In the genomic region with DNA sequence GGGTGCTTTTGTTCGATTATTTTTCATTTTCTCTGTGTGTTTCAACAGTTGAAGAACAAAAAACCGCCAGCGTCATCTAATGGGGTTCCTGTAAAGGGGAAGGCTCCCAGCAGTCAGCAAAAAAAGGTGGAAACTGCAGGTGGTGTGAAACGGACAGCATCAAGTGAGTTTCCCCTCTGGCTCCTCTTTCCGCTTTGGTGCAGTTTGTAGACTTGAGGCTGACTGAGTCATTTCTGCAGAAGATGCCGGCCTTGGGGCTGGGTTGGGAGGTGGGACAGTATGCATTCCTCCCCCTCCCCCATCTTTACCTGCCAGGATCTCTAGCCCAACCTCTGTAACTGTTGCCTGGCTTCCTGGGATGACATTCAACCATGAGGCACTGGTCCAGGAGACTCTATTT, we compare ENCODE assay signal across 23 mouse cellular contexts.
A peak's percentile ranks its signal among the peaks of the same experiment; 100 is the strongest.
DNase-seq lines count a peak whose midpoint lies in the region; ATAC-seq and TF ChIP-seq lines count a peak whose summit lies in the region.
"Had no signal": no experiment of that assay in that cellular context is flagged by ENCODE, and none has a peak within 500 bp of the region (broad histone marks: within the 10 kb centered on the region; RNA-seq: fewer than 3 reads in every experiment).

No protein-coding gene starts in this region.

- H3K79me2 ChIP-seq in CH12.LX (replicated peaks; ENCODE audit: control insufficient read depth, extremely low read depth, insufficient read depth, poor library complexity, severe bottlenecking): no peaks in the 10 kb centered on the region

- peaks cover 9 to 47% of the 10 kb centered on the region in 2 experiments for H3K4me1 ChIP-seq in CH12.LX (ENCODE audit: control insufficient read depth in 1 of 2, insufficient read depth in 2 of 2)
- H3K4me1 ChIP-seq in hindbrain, embryonic 13.5 days (replicated peaks): no peaks in the 10 kb centered on the region
- H3K4me1 ChIP-seq: embryonic facial prominence, embryonic 13.5 days; embryonic facial prominence, embryonic 15.5 days; forebrain, embryonic 10.5 days; forebrain, embryonic 12.5 days had no signal

- no peak for ATAC-seq in hindbrain, embryonic 13.5 days (ENCODE audit: low FRiP score)
- ATAC-seq: CD4-positive, CD25-positive, alpha-beta regulatory T cell, adult 4 months; forebrain, embryonic 14.5 days; forebrain, embryonic 16.5 days; Patski had no signal

- no peak overlapping the region for H3K9ac ChIP-seq in CH12.LX (ENCODE audit: insufficient read depth, low read depth)
- H3K9ac ChIP-seq in hindbrain, embryonic 13.5 days: no peak overlapping the region
- H3K9ac ChIP-seq: embryonic facial prominence, embryonic 13.5 days; embryonic facial prominence, embryonic 15.5 days; forebrain, embryonic 12.5 days had no signal

- dilution Hi-C loops in CH12.LX (cut with MboI; ENCODE audit: extremely low pct_ligation_motif_present, extremely low pct_unique_long_range_greater_than_20kb, low sequenced_read_pairs): no loop called here

- H3K4me3 ChIP-seq in CH12.LX (replicated peaks in 1 of 3; ENCODE audit: low read depth in 2 of 3, low read length in 2 of 3, poor library complexity in 1 of 3): no peak overlapping the region
- H3K4me3 ChIP-seq in hindbrain, embryonic 13.5 days: no peak overlapping the region
- H3K4me3 ChIP-seq: embryonic facial prominence, embryonic 13.5 days; embryonic facial prominence, embryonic 15.5 days; erythroblast, embryonic 14.5 days; forebrain, embryonic 10.5 days; forebrain, embryonic 12.5 days had no signal

- H3K27ac ChIP-seq in CH12.LX (ENCODE audit: insufficient read depth, low read depth): no peak overlapping the region
- H3K27ac ChIP-seq in hindbrain, embryonic 13.5 days: no peak overlapping the region
- H3K27ac ChIP-seq: embryonic facial prominence, embryonic 13.5 days; embryonic facial prominence, embryonic 15.5 days; forebrain, embryonic 10.5 days; forebrain, embryonic 12.5 days had no signal

- no peak for TF ChIP-seq POLR2A in CH12.LX (IDR thresholded peaks at IDR 0.05; ENCODE audit: low read depth, low read length)

- WGBS in hindbrain, embryonic 13.5 days: 72% methylated on average over 6 of the region's 6 CpGs

- TF ChIP-seq EP300 in CH12.LX (IDR thresholded peaks at IDR 0.05; ENCODE audit: low read length): no peak

- in situ Hi-C loops in CH12.LX (cut with MboI; ENCODE audit: low pct_ligation_motif_present, low pct_unique_long_range_greater_than_20kb, low sequenced_read_pairs): loop anchor here (5.0 kb wide), 1 partner anchor 33 kb away; no protein-coding TSS in a partner anchor

- TF ChIP-seq RAD21 in CH12.LX (IDR thresholded peaks at IDR 0.05; ENCODE audit: low read depth, low read length): no peak

- no peaks in the 10 kb centered on the region for H3K27me3 ChIP-seq in CH12.LX (replicated peaks)
- no peaks in the 10 kb centered on the region for H3K27me3 ChIP-seq in hindbrain, embryonic 13.5 days
- H3K27me3 ChIP-seq: embryonic facial prominence, embryonic 13.5 days; embryonic facial prominence, embryonic 15.5 days; forebrain, embryonic 12.5 days; Patski had no signal

- peaks cover 5 to 15% of the 10 kb centered on the region in 2 experiments for H3K36me3 ChIP-seq in CH12.LX (replicated peaks in 1 of 2; ENCODE audit: control insufficient read depth in 1 of 2, insufficient read depth in 1 of 2, low read length in 1 of 2)
- peaks cover 96% of the 10 kb centered on the region for H3K36me3 ChIP-seq in hindbrain, embryonic 13.5 days
- H3K36me3 ChIP-seq: G1E had no signal

- H3K9me3 ChIP-seq in CH12.LX (replicated peaks; ENCODE audit: low read length): no peaks in the 10 kb centered on the region
- no peaks in the 10 kb centered on the region for H3K9me3 ChIP-seq in hindbrain, embryonic 13.5 days
- H3K9me3 ChIP-seq: embryonic facial prominence, embryonic 13.5 days; embryonic facial prominence, embryonic 15.5 days; forebrain, embryonic 10.5 days; forebrain, embryonic 12.5 days; G1E had no signal

- H3K4me2 ChIP-seq in CH12.LX (ENCODE audit: insufficient read depth, low read depth, poor library complexity, severe bottlenecking): no peak overlapping the region
- no peak overlapping the region for H3K4me2 ChIP-seq in hindbrain, embryonic 13.5 days
- H3K4me2 ChIP-seq: embryonic facial prominence, embryonic 13.5 days; embryonic facial prominence, embryonic 15.5 days; forebrain, embryonic 12.5 days had no signal

- DNase-seq in A20 (ENCODE audit: low read depth, low spot score) (peak; percentile 55), CH12.LX (ENCODE audit: extremely low read depth) (peak; percentile 48), R1 (ENCODE audit: low read depth, low spot score) (peak; percentile 50)
- DNase-seq in spleen, postnatal 4 days (ENCODE audit: low spot score in 2 of 2): no peak
- DNase-seq: adrenal gland, adult 2 months; adrenal gland, postnatal 10 days; adrenal gland, postnatal 25 days; B cell, adult 2 months; cerebellum, adult 11 months; cerebellum, adult 18-20 months; cerebellum, adult 8-10 months; embryo, embryonic 11 days had no signal

- TF ChIP-seq CTCF in CH12.LX (conservative IDR thresholded peaks at IDR 0.05 in 1 of 2, IDR thresholded peaks at IDR 0.05 in 1 of 2; ENCODE audit: low read depth in 2 of 2, low read length in 2 of 2): no peak

TF ChIP-seq in CH12.LX, 34 proteins besides CTCF, POLR2A, EP300 and RAD21:
- peak; percentile 23; the same call in 1 of the 2 replicates for TF ChIP-seq ZNF384 (IDR thresholded peaks at IDR 0.05; ENCODE audit: low read depth, low read length)
- no peak for TF ChIP-seq MEF2A (IDR thresholded peaks at IDR 0.05; ENCODE audit: borderline replicate concordance, low read depth, low read length)
- peak; percentile 29; the same call in 1 of the 2 replicates for TF ChIP-seq MAFK (IDR thresholded peaks at IDR 0.05; ENCODE audit: insufficient replicate concordance, low read length)
- TF ChIP-seq IRF4 (IDR thresholded peaks at IDR 0.05; ENCODE audit: low read depth, low read length): peak; percentile 72
- no peak for TF ChIP-seq SIN3A (IDR thresholded peaks at IDR 0.05; ENCODE audit: low read length)
- TF ChIP-seq PAX5 (IDR thresholded peaks at IDR 0.05; ENCODE audit: low read length): no peak
- TF ChIP-seq ETS1 (conservative IDR thresholded peaks at IDR 0.05; ENCODE audit: low read depth, low read length): peak; percentile 30; the same call in 1 of the 2 replicates
- no peak for TF ChIP-seq NRF1 (IDR thresholded peaks at IDR 0.05; ENCODE audit: low read depth, low read length)
- 0 out of 2 replicates have a peak, but pooled peaks have one; percentile 17 for TF ChIP-seq JUND (conservative IDR thresholded peaks at IDR 0.05; ENCODE audit: low read depth, low read length)
- TF ChIP-seq CHD1 (IDR thresholded peaks at IDR 0.05; ENCODE audit: low read depth, low read length): no peak

Comparison
In these comparisons a context has a peak if more than half of its experiments do, and no peak if none do; other contexts are left out.
1. DNase-seq: peak in A20 (single experiment), CH12.LX (single experiment) and R1 (single experiment); none in spleen, postnatal 4 days (0 of 2).